Mouse (Mus musculus) gastrocnemius, postnatal 4 days (tissue): ENCODE results near the gene Daam1. TPM values are rescaled to one million over a fixed set of nuclear protein-coding genes. Genes with fewer than 3 reads are reported as not detected.
A peak's percentile ranks its signal among the peaks of the same experiment; 100 is the strongest.

Source experiments
- DNase-seq, 2 experiments: peaks; one replicate each; pipeline ENCODE4 v3.0.0; 2021 to 2022; ENCODE audit warnings: low spot score in 2 of 2, mixed read lengths in 2 of 2
- total RNA-seq, 2 experiments: library from RNA; stranded (reverse); gene quantifications; 2 replicates each; pipeline ENCODE4 v1.2.3; 2021

The Daam1 gene
- total RNA-seq, 2 experiments from 2014 or later = 28.8 to 34.6 TPM

- DNase-seq = no peak
Measured at GRCm38 (mm10) chr12:71969439-71969838, 138.6 kb downstream of the Daam1 start.

- no peak for DNase-seq
Measured at GRCm38 (mm10) chr12:71969941-71970629, 139.2 kb downstream of the Daam1 start.

DNA sequence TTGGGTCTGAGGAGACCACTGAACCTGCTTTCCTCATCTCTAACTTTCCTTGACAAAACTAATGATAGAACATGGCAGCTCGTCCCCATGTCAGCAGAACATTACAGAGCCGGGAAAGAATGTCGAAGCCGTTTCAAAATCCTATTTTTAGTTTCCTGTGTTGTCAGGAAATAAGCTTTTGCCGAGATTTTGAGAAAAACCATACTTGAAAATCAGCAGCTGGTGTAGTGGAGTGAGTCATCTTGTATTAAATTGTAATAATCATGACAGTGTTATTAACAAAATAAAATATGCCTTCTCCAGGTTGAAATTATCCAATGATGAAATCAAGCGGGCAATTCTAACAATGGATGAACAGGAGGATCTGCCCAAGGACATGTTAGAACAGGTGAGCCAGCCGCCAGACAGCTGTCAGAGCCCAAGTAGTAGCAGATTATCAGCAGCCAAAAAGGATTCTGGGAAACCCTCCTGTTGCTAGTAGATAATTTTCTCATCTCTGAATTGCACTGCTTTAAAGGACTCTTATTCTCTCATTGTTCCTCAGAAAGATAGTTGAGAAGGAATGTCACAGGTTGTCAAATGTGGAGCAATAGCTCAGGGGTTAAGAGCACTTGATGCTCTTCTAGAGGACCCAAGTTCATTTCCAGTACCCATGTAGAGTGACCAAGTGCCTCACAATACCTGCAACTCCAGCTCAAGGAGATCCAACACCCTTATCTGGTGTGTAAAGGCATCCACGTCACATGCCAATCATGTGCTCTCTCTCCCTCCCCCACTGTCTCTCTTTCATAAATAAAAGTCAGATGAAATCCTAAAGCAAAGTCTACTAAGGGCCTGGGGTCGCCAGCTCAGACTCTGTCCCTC lies 140.1 kb downstream of the Daam1 start:
- DNase-seq = no peak

- DNase-seq = no peak
Measured at GRCm38 (mm10) chr12:71972126-71972525, 141.2 kb downstream of the Daam1 start.

DNA sequence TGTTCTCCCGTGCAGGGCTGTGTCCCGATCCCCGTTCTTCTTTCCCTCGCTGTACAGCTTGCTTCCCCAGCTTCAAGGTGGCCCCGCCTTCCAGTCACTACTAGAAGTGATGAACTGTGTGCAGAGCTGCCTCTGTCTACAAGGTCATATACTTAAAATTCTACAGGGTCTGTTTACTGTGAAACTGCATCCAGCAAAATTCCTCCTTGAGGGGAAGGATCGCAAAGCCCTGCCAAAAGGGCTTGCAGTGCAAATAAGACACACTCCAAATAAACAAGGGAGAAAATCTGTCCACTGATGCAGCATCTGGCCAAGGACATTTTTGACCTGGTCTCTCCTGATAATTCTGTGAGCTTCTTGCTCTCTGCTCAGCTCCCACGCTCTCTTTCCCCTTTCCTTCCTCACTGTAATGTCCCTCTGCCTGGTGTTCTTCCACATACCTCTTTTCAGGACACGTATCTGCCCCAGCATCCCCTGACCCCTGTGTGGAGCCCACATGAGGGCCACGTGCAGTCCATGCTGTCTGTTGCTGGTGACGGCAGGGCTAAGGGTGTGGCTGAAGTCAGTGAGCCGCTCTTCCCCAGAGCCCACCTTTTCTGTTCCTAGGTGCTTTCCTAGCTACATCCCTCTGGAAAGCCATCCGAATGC lies 141.9 kb downstream of the Daam1 start:
- peak in 1 of 2 experiments; percentile 32 for DNase-seq

DNA sequence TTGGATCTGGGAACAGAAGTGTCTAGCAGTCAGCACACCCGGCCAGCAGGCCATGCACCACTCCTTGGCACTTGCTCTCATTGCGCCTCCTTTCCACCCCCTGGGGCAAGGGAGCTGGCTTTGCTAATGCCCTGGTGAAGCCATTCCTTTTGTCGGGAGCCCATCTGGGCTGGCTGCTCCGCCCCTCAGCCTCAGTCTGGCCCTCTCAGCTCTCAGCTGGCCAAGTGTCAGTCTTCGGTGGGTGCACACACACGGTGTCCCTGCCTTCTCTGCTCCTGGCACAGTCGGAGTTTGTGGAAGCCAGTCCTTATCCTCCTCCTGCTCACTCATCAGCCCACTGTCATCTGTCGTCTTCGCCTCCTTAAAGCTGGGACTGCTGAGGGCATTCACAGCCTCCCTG lies 142.7 kb downstream of the Daam1 start:
- no peak for DNase-seq

GRCm38 (mm10) chr12:71975626-71976025 lies 144.7 kb downstream of the Daam1 start:
- DNase-seq = no peak

DNA sequence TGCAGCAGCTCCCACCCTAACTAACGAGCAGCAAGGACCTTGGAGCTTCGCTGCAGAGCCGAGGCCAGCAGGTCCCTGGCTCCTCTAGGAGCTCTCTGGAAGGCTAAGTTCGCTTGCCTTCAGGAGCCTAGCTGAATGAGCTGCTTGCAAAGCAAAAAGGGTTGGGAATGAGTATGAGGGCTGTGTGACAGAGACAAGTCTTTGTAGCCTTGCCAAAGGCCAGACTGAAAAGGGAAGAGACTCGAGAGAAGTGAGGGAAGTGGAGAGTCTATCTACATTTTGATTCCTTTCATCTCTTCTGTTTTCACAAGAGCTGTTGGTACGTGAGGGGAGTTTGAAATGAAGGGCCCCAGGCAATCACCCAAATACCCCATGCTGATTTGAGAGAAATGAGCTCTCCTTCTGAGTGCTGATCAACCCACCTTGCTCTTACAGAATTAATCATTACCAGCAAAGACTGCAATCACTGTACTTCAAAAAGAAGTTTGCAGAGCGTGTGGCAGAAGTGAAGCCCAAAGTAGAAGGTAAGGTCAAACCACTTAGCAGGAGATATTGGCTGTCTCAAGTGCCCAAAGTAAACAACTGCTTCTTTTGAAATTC lies 145.6 kb downstream of the Daam1 start:
- no peak for DNase-seq

DNA sequence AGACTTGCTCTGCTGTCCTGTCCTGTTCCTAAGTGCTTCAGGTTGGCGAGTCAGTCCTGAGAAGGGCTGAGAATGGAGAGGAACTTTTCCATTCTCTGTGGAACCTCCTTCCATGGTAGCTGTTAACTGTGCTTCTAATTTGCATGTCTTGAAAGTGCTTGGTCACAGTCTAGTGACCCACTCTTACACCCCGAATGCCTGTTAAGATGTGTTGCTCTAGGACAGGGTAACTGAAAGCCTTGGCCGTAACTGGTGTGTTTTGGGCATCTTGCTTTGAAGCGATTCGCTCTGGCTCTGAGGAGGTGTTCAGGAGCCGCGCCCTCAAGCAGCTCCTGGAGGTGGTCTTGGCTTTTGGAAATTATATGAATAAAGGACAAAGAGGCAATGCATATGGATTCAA lies 146.5 kb downstream of the Daam1 start:
- no peak for DNase-seq

DNA sequence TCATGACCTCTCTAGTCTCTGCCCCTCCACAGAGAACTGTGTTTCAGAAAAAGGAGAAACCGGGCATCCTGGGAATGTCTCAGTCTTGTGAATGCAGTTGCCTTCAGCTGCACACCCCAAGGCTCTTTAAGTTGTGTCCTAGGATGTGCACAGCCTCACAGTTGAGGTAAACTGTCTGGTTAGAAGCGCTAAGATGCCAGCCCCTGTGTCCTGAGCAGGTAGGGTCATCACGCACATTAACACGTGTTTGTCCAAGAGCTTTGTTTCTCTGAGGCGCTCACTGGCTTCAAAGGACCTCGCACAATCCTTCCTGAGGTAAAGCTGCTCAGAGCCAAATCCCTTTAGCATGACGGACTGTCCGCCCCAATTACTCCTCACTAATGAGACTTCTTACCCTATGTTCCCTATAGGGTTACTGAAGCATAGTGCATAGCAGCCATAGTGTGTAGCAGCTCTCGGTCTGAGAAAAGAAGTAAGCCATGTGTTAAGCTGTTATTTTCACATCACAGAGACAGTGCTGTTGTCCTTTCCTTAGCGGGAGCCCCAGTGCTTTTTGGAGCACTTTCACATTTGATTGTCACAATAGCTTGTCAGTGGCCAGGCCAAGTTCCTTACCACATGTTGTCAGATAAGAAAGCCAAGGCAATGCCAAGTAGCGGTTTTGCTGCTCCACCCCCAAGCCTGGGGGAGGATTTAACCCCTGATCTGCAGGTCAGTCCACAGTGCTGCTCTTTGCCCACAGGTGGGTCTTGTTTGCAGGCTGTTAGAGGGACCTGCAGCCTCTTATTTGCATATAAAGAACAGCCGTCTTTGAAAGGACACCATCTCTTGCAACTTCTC lies 147.9 kb downstream of the Daam1 start:
- DNase-seq = no peak

- DNase-seq = no peak
Measured at GRCm38 (mm10) chr12:71980166-71980565, 149.3 kb downstream of the Daam1 start.

- DNase-seq = no peak
Measured at GRCm38 (mm10) chr12:71980746-71981145, 149.9 kb downstream of the Daam1 start.

DNA sequence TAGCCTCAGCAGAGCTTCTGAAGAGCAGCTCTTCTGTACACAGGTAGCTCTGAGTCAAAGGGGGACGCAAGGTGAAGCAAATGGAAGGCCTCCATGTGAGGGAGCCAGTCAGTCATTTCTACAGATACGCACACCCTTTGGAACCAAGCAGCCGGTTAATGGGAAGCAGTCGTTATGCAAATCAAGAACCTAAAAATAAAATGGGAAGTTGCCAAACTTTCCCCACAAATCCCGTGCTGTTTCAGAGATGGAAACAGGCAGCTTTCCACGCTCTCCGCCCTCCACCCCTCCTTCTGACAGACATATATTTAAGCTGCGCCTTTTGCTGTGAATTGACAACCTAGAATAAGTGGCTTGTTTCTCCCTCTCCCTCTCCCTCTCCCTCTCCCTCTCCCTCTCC lies 150.4 kb downstream of the Daam1 start:
- DNase-seq = no peak

GRCm38 (mm10) chr12:71981791-71982190 lies 150.9 kb downstream of the Daam1 start:
- no peak for DNase-seq

DNA sequence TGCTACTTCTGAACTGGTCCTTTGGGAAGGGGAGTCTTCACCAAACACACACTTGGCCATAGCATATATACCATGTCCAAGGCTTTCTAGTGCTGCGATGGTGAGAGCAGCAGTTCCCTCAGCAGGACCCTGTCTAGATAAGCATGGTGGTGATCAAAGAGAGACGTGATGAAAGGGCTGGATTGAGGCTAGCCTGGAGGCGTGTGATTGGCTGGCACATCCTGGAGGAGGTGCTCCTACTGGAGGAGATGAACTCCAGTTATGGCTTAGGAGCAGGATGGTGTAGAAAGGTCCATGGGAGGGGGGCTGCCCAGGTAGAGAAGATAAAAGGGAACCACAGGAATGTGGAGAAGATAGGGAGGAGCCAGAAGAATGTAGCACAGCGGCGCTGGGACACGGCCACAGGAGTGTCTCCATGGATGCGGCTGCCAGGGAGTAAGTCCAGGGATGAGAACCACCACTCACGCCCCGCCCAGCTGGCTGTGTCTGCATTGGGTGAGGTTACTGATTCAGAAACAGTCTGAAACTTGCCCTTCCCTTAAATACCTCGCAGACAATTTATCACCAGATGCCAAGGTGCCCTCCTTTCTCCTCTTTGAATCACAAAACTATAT lies 152.3 kb downstream of the Daam1 start:
- no peak for DNase-seq

DNA sequence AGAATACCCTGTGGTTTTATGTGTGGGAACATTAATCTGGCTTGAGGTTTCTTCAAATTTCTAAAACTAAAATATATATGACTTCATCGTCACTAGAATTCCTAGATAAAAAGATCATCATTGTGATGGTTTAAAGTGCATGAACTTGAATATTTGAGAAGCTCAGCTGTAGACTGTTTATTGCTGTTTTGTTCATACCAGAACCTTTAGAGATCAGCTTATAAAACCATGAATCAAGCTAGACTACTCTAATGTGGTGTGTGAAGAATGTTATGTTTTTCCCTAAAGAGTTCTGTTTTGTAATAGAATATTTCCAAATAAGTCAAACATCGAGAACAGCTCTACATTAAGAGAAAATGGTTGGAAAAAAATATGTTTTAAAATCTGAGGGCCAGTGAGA lies 156.3 kb downstream of the Daam1 start:
- DNase-seq = no peak

DNA sequence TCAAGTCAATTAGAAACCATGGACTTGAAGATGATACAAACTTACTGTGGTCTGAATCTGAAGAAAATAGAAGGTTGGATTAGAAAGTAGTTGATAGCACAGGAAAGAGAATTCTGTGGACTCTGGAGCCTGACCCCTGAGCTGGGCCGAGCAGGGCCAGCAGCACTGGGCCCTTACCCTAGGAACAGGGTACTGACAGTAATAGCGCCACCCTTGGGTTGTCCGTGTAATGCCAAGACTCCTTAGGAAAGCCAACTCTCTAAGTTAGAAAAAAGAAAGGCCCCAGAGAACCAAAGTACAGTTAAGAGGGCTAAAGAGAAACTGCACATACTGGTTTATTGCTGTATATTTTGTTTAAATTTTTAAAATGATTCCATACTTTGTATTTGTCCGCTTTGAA lies 157.0 kb downstream of the Daam1 start:
- DNase-seq = no peak

DNA sequence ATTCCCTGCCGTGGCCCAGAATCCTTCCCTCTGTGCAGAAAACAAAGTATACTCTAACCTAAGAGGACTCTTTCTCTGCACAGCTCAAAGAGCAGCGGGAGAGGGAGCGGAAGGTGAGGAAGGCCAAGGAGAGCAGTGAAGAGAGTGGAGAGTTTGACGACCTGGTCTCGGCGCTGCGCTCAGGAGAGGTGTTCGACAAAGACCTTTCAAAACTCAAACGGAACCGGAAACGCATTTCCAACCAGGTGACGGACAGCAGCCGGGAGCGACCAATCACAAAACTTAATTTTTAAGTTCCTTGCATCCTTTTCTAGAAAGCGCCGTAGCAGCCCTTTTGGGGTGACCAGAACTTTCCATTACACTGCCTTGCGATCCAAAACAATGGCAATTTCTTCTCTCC lies 158.7 kb downstream of the Daam1 start:
- DNase-seq = no peak

- DNase-seq = no peak
Measured at GRCm38 (mm10) chr12:71992599-71993210, 161.8 kb downstream of the Daam1 start.

- DNase-seq = peak in 1 of 2 experiments; percentile 32
Measured at GRCm38 (mm10) chr12:71995831-71996230, 165.0 kb downstream of the Daam1 start.
